Mouse (Mus musculus) hindbrain, embryonic 12.5 days (tissue): ENCODE results near the gene Banp. TPM values are rescaled to one million over a fixed set of nuclear protein-coding genes. Genes with fewer than 3 reads are reported as not detected.
A peak's percentile ranks its signal among the peaks of the same experiment; 100 is the strongest.

Experiments used
- ATAC-seq: fragments of 200-750 bp; cut with Nextera tagmentation; 2 replicates; pipeline ENCODE4 v1.8.0; 2017; ENCODE audit warnings: moderate TSS enrichment; ENCODE audit not compliant: low FRiP score
- H3K27ac ChIP-seq: fragments of 300-500 bp; sonication (generic); 2 replicates; pipeline ENCODE4 v1.5.1; 2016; ENCODE audit warnings: mild to moderate bottlenecking
- H3K27me3 ChIP-seq: fragments of 300-500 bp; sonication (generic); 2 replicates; pipeline ENCODE4 v1.6.1; 2016; ENCODE audit warnings: mild to moderate bottlenecking
- H3K36me3 ChIP-seq: fragments of 300-500 bp; sonication (generic); 2 replicates; pipeline ENCODE4 v1.6.1; 2016; ENCODE audit warnings: mild to moderate bottlenecking
- H3K4me1 ChIP-seq: fragments of 300-500 bp; sonication (generic); 2 replicates; pipeline ENCODE4 v1.6.1; 2016
- H3K4me2 ChIP-seq: fragments of 300-500 bp; sonication (generic); replicated peaks from 2 replicates; pipeline ENCODE4 v1.6.1; 2016; ENCODE audit warnings: mild to moderate bottlenecking
- H3K4me3 ChIP-seq: fragments of 300-500 bp; sonication (generic); 2 replicates; pipeline ENCODE4 v1.5.1; 2016; ENCODE audit warnings: mild to moderate bottlenecking
- H3K9ac ChIP-seq: fragments of 300-500 bp; sonication (generic); 2 replicates; pipeline ENCODE4 v1.6.1; 2016; ENCODE audit warnings: mild to moderate bottlenecking, moderate library complexity
- H3K9me3 ChIP-seq: fragments of 300-500 bp; sonication (generic); replicated peaks from 2 replicates; pipeline ENCODE4 v1.6.1; 2016; ENCODE audit warnings: mild to moderate bottlenecking
- WGBS: fragments of 180-500 bp; shearing (Covaris S2); methylation state at CpG from one replicate; pipeline ENCODE4 v1.1.7; 2016; 5-methylcytosine and 5-hydroxymethylcytosine counted together
- microRNA-seq: library from miRNA; unstranded; fragments of <30 nt; microRNA quantifications from one replicate; pipeline ENCODE4, GENCODE M21; 2017
- polyA plus RNA-seq: library from polyadenylated mRNA; unstranded; fragments of >200 nt; fragmentation: Nextera tagmentation; extraction: Ambion mirVana; gene quantifications from 2 replicates; pipeline ENCODE4 v1.2.1, GENCODE M21; 2016

Banp gene
- polyA plus RNA-seq, 1 experiment from 2014 or later = 57.3 TPM

DNA sequence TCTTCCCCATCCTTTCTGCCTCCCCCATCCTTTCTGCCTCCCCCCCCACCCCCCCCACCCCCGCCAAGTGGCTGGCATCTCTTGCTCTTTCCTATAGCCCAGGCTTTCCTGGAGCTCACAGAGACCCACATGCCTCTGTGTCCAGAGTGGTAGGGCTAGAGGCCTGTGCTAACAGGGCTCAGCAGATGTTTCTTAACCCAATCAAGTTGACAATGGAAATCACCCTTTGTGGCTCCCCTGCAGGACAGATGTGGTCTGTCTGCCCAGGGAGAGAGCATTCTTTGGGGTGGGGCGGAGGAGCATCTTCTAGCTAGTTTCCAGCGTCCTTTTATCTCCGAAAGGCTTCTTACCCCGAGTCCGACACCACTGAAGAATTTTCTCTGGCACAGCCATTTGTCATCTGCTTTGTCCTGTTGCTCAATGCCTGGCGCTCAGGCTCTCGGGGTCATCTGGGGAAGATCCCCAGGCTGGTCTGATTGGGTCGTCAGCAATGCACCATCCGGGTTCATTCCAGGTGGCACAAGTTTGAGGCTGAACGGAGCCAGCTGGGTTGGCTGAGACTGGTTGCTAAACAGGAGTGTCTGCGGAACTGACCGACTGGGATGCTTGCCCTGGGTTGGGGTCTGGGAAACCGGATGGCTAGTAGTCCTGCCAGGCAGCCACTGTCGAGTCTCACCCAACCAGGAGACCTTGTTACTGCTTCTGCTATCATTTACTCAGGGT lies 118.4 kb downstream of the Banp start:
- 58% methylated on average over 15 of the region's 15 CpGs for WGBS
- peaks cover 11% of the 10 kb centered on the region; the same call in 1 of the 2 replicates for H3K27me3 ChIP-seq
- no peak overlapping the region for H3K4me2 ChIP-seq
- ATAC-seq = no peak
- H3K36me3 ChIP-seq = no peaks in the 10 kb centered on the region
- no peak overlapping the region for H3K4me3 ChIP-seq
- no peaks in the 10 kb centered on the region for H3K9me3 ChIP-seq
- H3K4me1 ChIP-seq = no peaks in the 10 kb centered on the region; the same call in 1 of the 2 replicates
- H3K27ac ChIP-seq = no peak overlapping the region
- no peak overlapping the region for H3K9ac ChIP-seq

GRCm38 (mm10) chr8:122068609-122069008 lies 119.1 kb downstream of the Banp start:
- no peak overlapping the region for H3K4me3 ChIP-seq
- H3K4me1 ChIP-seq = no peaks in the 10 kb centered on the region; the same call in 1 of the 2 replicates
- H3K4me2 ChIP-seq = no peak overlapping the region
- H3K9me3 ChIP-seq = no peaks in the 10 kb centered on the region
- peaks cover 11% of the 10 kb centered on the region; the same call in 1 of the 2 replicates for H3K27me3 ChIP-seq
- H3K27ac ChIP-seq = no peak overlapping the region
- H3K36me3 ChIP-seq = no peaks in the 10 kb centered on the region
- ATAC-seq = no peak
- no peak overlapping the region for H3K9ac ChIP-seq
- WGBS = 83% methylated on average over 13 of the region's 13 CpGs

DNA sequence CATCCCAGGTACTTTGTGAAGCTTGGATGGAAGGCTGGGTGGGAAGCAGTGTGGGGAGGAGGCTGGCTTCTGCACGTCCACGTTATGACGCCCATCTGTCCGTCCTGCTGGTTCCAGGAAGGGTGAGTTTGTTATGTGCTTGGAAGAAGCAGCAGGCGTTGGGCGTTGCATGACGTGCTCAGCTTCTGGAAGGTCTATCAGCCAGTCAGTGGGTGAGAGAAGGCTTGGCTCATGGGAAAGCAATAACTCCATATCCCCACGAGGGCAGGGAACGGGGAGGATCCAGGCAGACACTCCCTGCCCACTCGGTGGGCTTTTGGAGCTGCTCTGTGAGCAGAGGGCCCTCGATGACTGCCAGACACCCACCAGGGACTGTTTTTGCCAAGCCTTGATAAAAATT lies 119.7 kb downstream of the Banp start:
- Histone ChIP-seq H3K9me3 (no peaks in the 10 kb centered on the region), H3K36me3 (no peaks in the 10 kb centered on the region), H3K27ac (no peak overlapping the region), H3K4me3 (no peak overlapping the region), H3K9ac (no peak overlapping the region), H3K27me3 (peaks cover 11% of the 10 kb centered on the region; the same call in 1 of the 2 replicates), H3K4me2 (no peak overlapping the region), H3K4me1 (no peaks in the 10 kb centered on the region; the same call in 1 of the 2 replicates)
- ATAC-seq = no peak
- 84% methylated on average over 11 of the region's 11 CpGs for WGBS

GRCm38 (mm10) chr8:122071193-122071592 lies 121.6 kb downstream of the Banp start:
- Histone ChIP-seq H3K27me3 (peaks cover 11% of the 10 kb centered on the region; the same call in 1 of the 2 replicates), H3K9ac (no peak overlapping the region), H3K4me3 (no peak overlapping the region), H3K27ac (no peak overlapping the region), H3K4me1 (0 out of 2 replicates have a peak, but pooled peaks cover under 1% of the 10 kb centered on the region), H3K9me3 (no peaks in the 10 kb centered on the region), H3K36me3 (no peaks in the 10 kb centered on the region), H3K4me2 (no peak overlapping the region)
- no peak for ATAC-seq
- WGBS = 65% methylated on average over 4 of the region's 4 CpGs

DNA sequence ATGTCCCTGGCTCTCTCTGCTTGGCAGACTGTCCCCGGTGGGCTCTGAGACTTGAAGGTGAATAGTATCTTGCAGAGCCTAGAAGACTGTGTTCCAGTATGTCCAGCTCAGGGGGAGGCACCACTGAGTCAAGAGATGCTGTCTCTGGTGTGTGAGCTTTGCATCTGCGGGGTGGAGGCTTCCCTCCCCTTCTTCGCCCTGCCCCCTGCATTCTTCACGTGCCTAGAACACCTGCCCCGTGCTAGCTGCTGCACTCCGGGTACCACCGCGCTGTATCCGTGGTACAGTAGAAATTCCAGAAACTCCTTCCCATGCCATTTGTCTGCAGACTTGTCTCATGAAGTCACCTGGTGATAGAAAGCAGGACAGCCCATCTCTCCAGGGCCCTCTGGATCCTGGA lies 124.4 kb downstream of the Banp start:
- H3K4me1 ChIP-seq = 0 out of 2 replicates have a peak, but pooled peaks cover 5% of the 10 kb centered on the region
- H3K27ac ChIP-seq = no peak overlapping the region
- H3K9ac ChIP-seq = no peak overlapping the region
- no peaks in the 10 kb centered on the region for H3K9me3 ChIP-seq
- H3K27me3 ChIP-seq = peaks cover 21% of the 10 kb centered on the region
- H3K36me3 ChIP-seq = no peaks in the 10 kb centered on the region
- ATAC-seq = no peak
- H3K4me3 ChIP-seq = no peak overlapping the region
- no peak overlapping the region for H3K4me2 ChIP-seq
- 82% methylated on average over 9 of the region's 9 CpGs for WGBS

GRCm38 (mm10) chr8:122074442-122074841 lies 124.9 kb downstream of the Banp start:
- H3K9ac ChIP-seq = no peak overlapping the region
- H3K4me1 ChIP-seq = 0 out of 2 replicates have a peak, but pooled peaks cover 5% of the 10 kb centered on the region
- 78% methylated on average over 9 of the region's 9 CpGs for WGBS
- H3K27me3 ChIP-seq = peaks cover 21% of the 10 kb centered on the region
- H3K9me3 ChIP-seq = no peaks in the 10 kb centered on the region
- no peak overlapping the region for H3K27ac ChIP-seq
- no peaks in the 10 kb centered on the region for H3K36me3 ChIP-seq
- H3K4me3 ChIP-seq = no peak overlapping the region
- no peak for ATAC-seq
- H3K4me2 ChIP-seq = no peak overlapping the region

- H3K4me3 ChIP-seq = no peak overlapping the region
- ATAC-seq = no peak
- H3K9ac ChIP-seq = no peak overlapping the region
- 80% methylated on average over 4 of the region's 4 CpGs for WGBS
- H3K27ac ChIP-seq = no peak overlapping the region
- H3K4me2 ChIP-seq = no peak overlapping the region
- no peaks in the 10 kb centered on the region for H3K9me3 ChIP-seq
- 0 out of 2 replicates have a peak, but pooled peaks cover 5% of the 10 kb centered on the region for H3K4me1 ChIP-seq
- H3K36me3 ChIP-seq = no peaks in the 10 kb centered on the region
- peaks cover 20% of the 10 kb centered on the region for H3K27me3 ChIP-seq
Observed at GRCm38 (mm10) chr8:122074977-122075376, 125.4 kb downstream of the Banp start.

DNA sequence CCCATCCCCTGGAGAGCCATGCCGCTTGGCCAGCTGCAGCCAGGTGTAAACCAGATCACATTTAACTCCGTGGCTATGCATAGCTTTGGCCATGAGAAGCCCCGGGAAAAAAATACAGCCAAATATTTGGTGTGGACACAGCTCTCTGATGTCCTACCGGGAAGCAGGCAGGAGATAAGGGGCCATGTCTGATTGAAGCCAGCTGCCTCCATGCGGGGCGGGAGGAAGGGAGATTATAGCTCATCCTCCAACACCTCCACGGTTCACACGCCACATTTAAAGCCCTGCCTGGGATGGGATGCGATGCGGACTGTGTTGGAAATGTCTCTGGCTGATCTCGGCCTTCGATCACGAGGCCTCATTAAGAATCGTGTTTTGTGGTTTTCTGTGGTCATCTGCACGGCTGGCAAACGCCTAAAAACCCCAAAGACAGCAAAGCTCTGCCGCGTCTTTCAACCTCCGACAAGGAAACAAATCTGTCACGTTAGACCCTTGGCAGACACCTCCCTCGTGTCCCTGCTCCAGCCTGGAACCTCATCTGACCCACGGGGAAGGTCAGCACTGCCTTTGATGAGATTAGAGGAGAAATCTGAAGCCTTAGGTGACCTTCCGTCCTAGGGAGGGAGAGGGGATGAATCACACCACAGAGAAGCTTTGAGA lies 126.8 kb downstream of the Banp start:
- 57% methylated on average over 23 of the region's 23 CpGs for WGBS
- Histone ChIP-seq H3K4me3 (no peak overlapping the region), H3K36me3 (no peaks in the 10 kb centered on the region), H3K27ac (no peak overlapping the region), H3K27me3 (peaks cover 18% of the 10 kb centered on the region), H3K4me1 (0 out of 2 replicates have a peak, but pooled peaks cover 5% of the 10 kb centered on the region), H3K9ac (no peak overlapping the region), H3K9me3 (no peaks in the 10 kb centered on the region), H3K4me2 (no peak overlapping the region)
- no peak for ATAC-seq

GRCm38 (mm10) chr8:122078321-122078720 lies 128.8 kb downstream of the Banp start:
- H3K27me3 ChIP-seq = peaks cover 18% of the 10 kb centered on the region
- no peaks in the 10 kb centered on the region for H3K9me3 ChIP-seq
- 88% methylated on average over 12 of the region's 12 CpGs for WGBS
- no peak for ATAC-seq
- H3K4me1 ChIP-seq = 0 out of 2 replicates have a peak, but pooled peaks cover 5% of the 10 kb centered on the region
- no peak overlapping the region for H3K4me3 ChIP-seq
- H3K27ac ChIP-seq = no peak overlapping the region
- 0 out of 2 replicates have a peak overlapping the region, but pooled peaks have one; percentile 2 for H3K9ac ChIP-seq
- H3K36me3 ChIP-seq = no peaks in the 10 kb centered on the region
- H3K4me2 ChIP-seq = no peak overlapping the region

Small RNA genes lying within 50 kb of the gene (microRNA-seq; reads per million reads assigned to microRNA genes)
- 0.81 reads per million for gene Mir7237

Other genes with a start within 250 kb of the Banp start
- gene Jph3, start 220.1 kb upstream of the Banp start, polyA plus RNA-seq = 47.7 and 50.9 TPM in 2 replicates
- gene Klhdc4, start 120.2 kb upstream of the Banp start, polyA plus RNA-seq = 43.0 and 43.4 TPM in 2 replicates
- 29.4 and 33.2 TPM in 2 replicates for gene Slc7a5, start 42.1 kb upstream of the Banp start, polyA plus RNA-seq
- gene Car5a, start 4.8 kb upstream of the Banp start, polyA plus RNA-seq = 0.18 TPM in 1 of 2 replicates, not detected in the other